Mouse (Mus musculus) hindbrain, embryonic 14.5 days (tissue): ENCODE data around the gene Exoc6b. TPM values are rescaled to one million over a fixed set of nuclear protein-coding genes. Genes with fewer than 3 reads are reported as not detected.

Experiments used
- ATAC-seq: fragments of 200-750 bp; cut with Nextera tagmentation; 2 replicates; pipeline ENCODE4 v1.8.0; 2017; ENCODE audit warnings: moderate number of reproducible peaks, mild to moderate bottlenecking, moderate TSS enrichment, moderate library complexity; ENCODE audit not compliant: low FRiP score
- DNase-seq: peaks from one replicate; pipeline ENCODE4 v3.0.0-alpha.2; 2015; ENCODE audit warnings: low spot score
- H3K27ac ChIP-seq: fragments of 300-500 bp; sonication (generic); 2 replicates; pipeline ENCODE4 v1.5.1; 2014; ENCODE audit warnings: mild to moderate bottlenecking, moderate library complexity
- H3K27me3 ChIP-seq: fragments of 300-500 bp; sonication (generic); 2 replicates; pipeline ENCODE4 v1.6.1; 2014; ENCODE audit warnings: mild to moderate bottlenecking, low read length, mixed read lengths; ENCODE audit not compliant: control insufficient read depth, insufficient read depth
- H3K36me3 ChIP-seq: fragments of 300-500 bp; sonication (generic); replicated peaks from 2 replicates; pipeline ENCODE4 v1.6.1; 2014; ENCODE audit not compliant: control insufficient read depth, insufficient read depth
- H3K4me1 ChIP-seq: fragments of 300-500 bp; sonication (generic); replicated peaks from 2 replicates; pipeline ENCODE4 v1.6.1; 2014; ENCODE audit warnings: antibody characterized with exemption, low read length, mixed read lengths; ENCODE audit not compliant: control insufficient read depth, insufficient read depth
- H3K4me2 ChIP-seq: fragments of 300-500 bp; sonication (generic); replicated peaks from 2 replicates; pipeline ENCODE4 v1.6.1; 2014; ENCODE audit warnings: mild to moderate bottlenecking, moderate library complexity
- H3K4me3 ChIP-seq: fragments of 300-500 bp; sonication (generic); replicated peaks from 2 replicates; pipeline ENCODE4 v1.5.1; 2014; ENCODE audit warnings: mild to moderate bottlenecking, low read length
- H3K9ac ChIP-seq: fragments of 300-500 bp; sonication (generic); 2 replicates; pipeline ENCODE4 v1.6.1; 2014
- H3K9me3 ChIP-seq: fragments of 300-500 bp; sonication (generic); 2 replicates; pipeline ENCODE4 v1.6.1; 2016; ENCODE audit warnings: low read length; ENCODE audit not compliant: control insufficient read depth
- WGBS: fragments of 180-500 bp; shearing (Covaris S2); extraction: QIAGEN DNeasy Blood & Tissue Kit; methylation state at CpG from one replicate; pipeline ENCODE4 v1.1.7; 2014; 5-methylcytosine and 5-hydroxymethylcytosine counted together
- polyA plus RNA-seq: library from polyadenylated mRNA; unstranded; fragments of >200 nt; fragmentation: Nextera tagmentation; extraction: Ambion mirVana; gene quantifications from 2 replicates; pipeline ENCODE4 v1.2.1, GENCODE M21; 2014

The Exoc6b gene
- polyA plus RNA-seq, 1 experiment from 2014 or later: 61.7 TPM

DNA sequence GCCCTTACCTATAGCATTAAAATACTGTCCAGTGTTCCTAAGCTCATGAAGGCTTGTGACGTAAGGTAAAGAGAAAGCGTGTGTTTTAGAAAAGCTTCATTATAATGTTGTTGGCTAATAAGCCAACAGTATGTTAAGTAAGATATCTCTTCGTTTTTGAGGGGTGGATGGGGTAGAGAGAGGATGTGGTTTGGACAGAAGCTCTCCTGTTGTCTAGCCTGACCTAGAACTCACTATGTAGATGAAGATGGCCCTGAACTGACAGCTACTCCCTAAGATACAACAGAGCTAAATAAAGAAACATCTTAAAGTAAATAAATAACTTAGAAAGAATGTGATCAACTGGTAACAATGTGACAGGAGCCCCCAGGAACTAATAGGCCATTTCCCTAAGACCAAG lies 204.7 kb downstream of the Exoc6b start:
- 88% methylated on average over 3 of the region's 3 CpGs for WGBS
- Histone ChIP-seq H3K27ac (no peak overlapping the region), H3K9me3 (no peaks in the 10 kb centered on the region), H3K4me1 (peaks cover 12% of the 10 kb centered on the region), H3K4me3 (no peak overlapping the region), H3K36me3 (no peaks in the 10 kb centered on the region), H3K9ac (no peak overlapping the region), H3K4me2 (no peak overlapping the region), H3K27me3 (no peaks in the 10 kb centered on the region)
- no peak for DNase-seq
- ATAC-seq: no peak

DNA sequence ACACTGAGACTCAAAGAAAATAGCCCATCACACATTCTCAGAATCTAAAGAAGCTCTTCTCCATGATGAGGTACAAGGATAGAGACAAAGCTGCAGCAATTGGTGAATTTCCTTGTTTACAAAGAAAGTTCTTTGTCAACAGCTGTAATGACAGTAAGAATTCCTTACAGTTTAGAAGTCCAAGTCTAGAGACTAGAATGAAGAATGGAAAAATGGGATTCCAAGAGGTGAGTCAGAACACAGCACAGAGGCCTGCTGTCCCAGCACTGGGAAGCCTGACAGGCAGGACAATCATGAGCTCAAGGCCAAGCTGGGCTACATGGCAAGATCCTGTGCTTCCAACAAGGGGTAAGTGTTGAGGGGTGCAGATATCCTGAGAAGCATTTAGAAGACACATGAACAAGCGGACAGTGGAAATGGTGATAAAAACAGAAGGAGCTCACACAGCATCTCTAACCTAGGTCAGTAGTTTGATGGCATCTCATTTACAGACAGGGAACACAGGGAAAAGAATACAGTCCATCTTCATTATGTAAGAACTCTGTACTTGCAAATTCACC lies 205.4 kb downstream of the Exoc6b start:
- WGBS: 97% methylated on average over 1 of the region's 1 CpGs
- H3K27ac ChIP-seq: no peak overlapping the region

DNA sequence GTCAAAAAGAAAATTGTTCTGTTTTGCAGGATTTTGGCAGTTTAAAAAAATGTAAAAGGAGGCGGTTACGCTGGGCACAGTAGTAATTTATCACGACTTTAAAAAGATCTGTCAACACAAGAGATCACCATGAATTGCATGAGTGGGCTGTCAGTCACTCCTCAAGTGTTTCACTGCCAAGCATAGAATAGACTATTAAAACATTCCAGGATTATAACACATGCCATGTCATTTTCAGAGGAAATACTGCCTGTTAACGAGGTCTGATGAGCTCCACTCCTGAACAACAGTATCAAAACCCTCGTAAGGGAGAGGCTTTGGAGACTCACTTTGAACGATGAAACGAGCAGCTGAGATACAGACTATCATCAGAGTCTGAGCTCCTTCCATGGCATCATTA lies 223.6 kb downstream of the Exoc6b start:
- no peak overlapping the region for H3K4me2 ChIP-seq
- DNase-seq (no peak), ATAC-seq (no peak)
- no peak overlapping the region for H3K9ac ChIP-seq
- no peaks in the 10 kb centered on the region for H3K9me3 ChIP-seq
- peaks cover 26% of the 10 kb centered on the region for H3K36me3 ChIP-seq
- no peak overlapping the region for H3K4me3 ChIP-seq
- H3K27me3 ChIP-seq: no peaks in the 10 kb centered on the region
- H3K27ac ChIP-seq: no peak overlapping the region
- no peaks in the 10 kb centered on the region; the same call in 1 of the 2 replicates for H3K4me1 ChIP-seq
- WGBS: 71% methylated on average over 7 of the region's 7 CpGs

More for the DNA sequence above, 205.4 kb downstream of the Exoc6b start:
- no peak overlapping the region for H3K9ac ChIP-seq
- DNase-seq (no peak), ATAC-seq (no peak)
- H3K4me2 ChIP-seq: no peak overlapping the region
- peaks cover 12% of the 10 kb centered on the region for H3K4me1 ChIP-seq
- no peaks in the 10 kb centered on the region for H3K27me3 ChIP-seq
- H3K4me3 ChIP-seq: no peak overlapping the region
- no peaks in the 10 kb centered on the region for H3K9me3 ChIP-seq
- H3K36me3 ChIP-seq: no peaks in the 10 kb centered on the region

DNA sequence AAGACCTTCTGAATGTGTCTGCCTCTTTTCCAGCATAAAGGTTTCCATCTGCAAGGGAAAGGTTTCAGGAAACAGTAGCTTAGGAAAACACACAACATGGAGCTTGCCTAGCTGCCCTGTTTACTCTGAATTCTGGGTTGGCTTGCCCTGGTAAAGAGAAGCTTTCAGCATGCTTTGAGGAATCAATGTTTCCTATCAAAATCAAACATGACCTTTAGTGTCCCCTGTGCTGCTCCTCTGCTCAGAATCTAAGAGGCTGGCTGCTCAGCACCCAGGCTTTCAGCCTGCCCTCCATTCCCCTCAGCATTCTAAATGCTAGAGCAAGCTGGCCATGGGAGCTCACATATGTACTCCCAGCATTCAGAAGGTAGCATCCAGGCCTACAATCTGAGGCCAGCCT lies 228.2 kb downstream of the Exoc6b start:
- ATAC-seq (no peak), DNase-seq (no peak)
- H3K4me1 ChIP-seq: no peaks in the 10 kb centered on the region; the same call in 1 of the 2 replicates
- H3K4me2 ChIP-seq: no peak overlapping the region
- no peaks in the 10 kb centered on the region for H3K27me3 ChIP-seq
- peaks cover 15% of the 10 kb centered on the region for H3K36me3 ChIP-seq
- H3K9me3 ChIP-seq: no peaks in the 10 kb centered on the region
- no peak overlapping the region for H3K9ac ChIP-seq
- no peak overlapping the region for H3K4me3 ChIP-seq
- no peak overlapping the region for H3K27ac ChIP-seq

DNA sequence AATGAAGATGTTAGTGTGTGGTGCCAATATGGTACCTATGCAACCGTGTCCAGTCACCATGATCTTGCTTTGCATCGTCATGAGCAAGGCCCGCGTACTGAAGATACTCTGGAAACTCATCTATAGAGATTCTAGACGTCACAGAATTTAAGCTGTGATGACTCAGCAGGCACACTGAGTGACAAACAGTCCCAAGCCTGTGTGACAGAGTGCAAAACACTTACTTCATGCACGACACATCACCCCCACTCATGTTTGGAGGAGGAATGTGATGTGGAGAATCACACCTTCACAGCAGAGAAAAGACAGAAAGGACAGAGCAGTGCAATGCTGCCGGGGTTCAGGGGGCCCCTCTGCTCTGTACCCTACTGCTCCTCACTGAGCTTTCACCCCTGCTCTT lies 261.8 kb downstream of the Exoc6b start:
- 92% methylated on average over 7 of the region's 7 CpGs for WGBS
- no peaks in the 10 kb centered on the region; the same call in 1 of the 2 replicates for H3K36me3 ChIP-seq
- H3K27me3 ChIP-seq: no peaks in the 10 kb centered on the region
- no peak for DNase-seq
- no peak overlapping the region for H3K4me2 ChIP-seq
- H3K9ac ChIP-seq: no peak overlapping the region
- H3K9me3 ChIP-seq: no peaks in the 10 kb centered on the region
- H3K27ac ChIP-seq: no peak overlapping the region
- no peak for ATAC-seq
- no peak overlapping the region for H3K4me3 ChIP-seq
- no peaks in the 10 kb centered on the region for H3K4me1 ChIP-seq

DNA sequence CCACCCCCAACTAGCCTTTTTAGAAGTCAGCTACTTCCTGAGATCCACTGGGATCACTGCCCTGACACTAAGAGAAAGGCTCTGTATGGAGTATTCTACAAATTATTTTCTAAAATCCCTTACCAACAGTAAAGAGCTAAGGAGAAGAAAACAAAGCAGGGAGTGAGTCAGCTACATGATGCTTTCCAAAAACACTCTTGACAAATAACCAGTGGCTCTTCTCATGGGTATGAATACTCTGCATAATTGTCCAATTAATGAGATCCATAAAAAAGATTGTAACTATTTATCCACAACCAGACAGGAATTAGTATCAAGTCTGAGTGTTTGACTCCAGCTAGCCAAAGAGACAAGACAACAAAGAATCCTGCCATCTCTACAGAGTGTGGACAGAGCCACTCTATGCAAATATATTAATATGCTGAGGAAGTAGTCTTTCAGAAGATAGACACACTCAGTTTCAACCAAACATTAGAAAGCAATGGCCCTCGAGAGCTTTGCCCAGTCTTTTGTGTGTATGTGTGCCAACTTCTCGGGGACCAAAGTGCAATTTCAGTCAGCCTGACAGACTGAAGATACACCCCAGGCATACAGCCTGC lies 263.1 kb downstream of the Exoc6b start:
- H3K27me3 ChIP-seq: no peaks in the 10 kb centered on the region
- ATAC-seq (no peak), DNase-seq (no peak)
- H3K9ac ChIP-seq: no peak overlapping the region
- H3K27ac ChIP-seq: peak overlapping the region; percentile 14; the same call in 1 of the 2 replicates
- no peaks in the 10 kb centered on the region for H3K9me3 ChIP-seq
- no peak overlapping the region for H3K4me3 ChIP-seq
- 48% methylated on average over 2 of the region's 2 CpGs for WGBS
- H3K4me1 ChIP-seq: no peaks in the 10 kb centered on the region
- H3K36me3 ChIP-seq: no peaks in the 10 kb centered on the region
- no peak overlapping the region for H3K4me2 ChIP-seq

DNA sequence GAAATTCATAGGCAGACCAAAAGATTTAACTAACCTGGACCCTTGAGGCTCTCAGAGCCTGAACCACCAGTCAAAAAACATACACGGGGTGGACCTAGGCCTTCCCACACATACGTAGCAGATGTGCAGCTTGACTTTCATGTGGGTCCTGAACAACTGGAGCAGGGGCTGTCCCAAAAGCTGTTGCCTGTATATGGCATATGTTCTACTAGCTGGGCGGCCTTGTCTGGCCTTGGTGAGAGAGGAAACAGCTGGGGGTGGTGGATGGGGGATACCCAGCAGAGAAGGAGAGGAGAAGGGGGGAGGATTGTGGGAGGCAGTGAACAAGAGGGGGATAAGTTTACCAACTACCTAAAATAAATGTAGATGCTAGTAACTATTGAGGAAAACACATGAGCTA lies 270.6 kb downstream of the Exoc6b start:
- H3K4me1 ChIP-seq: no peaks in the 10 kb centered on the region
- no peak for DNase-seq
- no peak overlapping the region for H3K4me2 ChIP-seq
- no peaks in the 10 kb centered on the region for H3K27me3 ChIP-seq
- ATAC-seq: no peak
- H3K27ac ChIP-seq: no peak overlapping the region
- no peaks in the 10 kb centered on the region for H3K9me3 ChIP-seq
- H3K36me3 ChIP-seq: no peaks in the 10 kb centered on the region
- no peak overlapping the region for H3K4me3 ChIP-seq
- no peak overlapping the region for H3K9ac ChIP-seq
- 89% methylated on average over 3 of the region's 3 CpGs for WGBS

DNA sequence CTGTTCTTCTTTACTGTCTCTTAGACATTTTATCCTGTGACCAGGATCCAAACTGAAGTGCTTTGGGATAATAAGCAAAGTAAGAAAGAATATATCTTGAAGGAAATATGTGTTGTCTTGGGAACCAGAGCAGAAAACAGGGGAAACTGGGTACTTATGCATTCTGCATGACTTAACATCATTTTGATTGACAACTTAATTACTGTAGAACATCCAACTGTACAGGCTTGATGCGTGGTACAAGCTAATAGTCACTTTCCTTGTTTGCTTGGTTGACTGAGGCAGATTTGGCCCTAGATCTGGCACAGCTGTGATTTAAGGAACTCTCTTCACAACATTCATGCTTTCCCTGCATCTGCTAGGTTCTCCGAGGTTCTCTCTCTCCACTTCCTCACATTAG lies 285.3 kb downstream of the Exoc6b start:
- DNase-seq (no peak), ATAC-seq (no peak)
- H3K4me1 ChIP-seq: peaks cover 14% of the 10 kb centered on the region
- H3K36me3 ChIP-seq: no peaks in the 10 kb centered on the region
- H3K9ac ChIP-seq: no peak overlapping the region
- no peaks in the 10 kb centered on the region for H3K9me3 ChIP-seq
- no peak overlapping the region for H3K27ac ChIP-seq
- no peaks in the 10 kb centered on the region for H3K27me3 ChIP-seq
- WGBS: 79% methylated on average over 2 of the region's 2 CpGs
- no peak overlapping the region for H3K4me2 ChIP-seq
- no peak overlapping the region for H3K4me3 ChIP-seq

DNA sequence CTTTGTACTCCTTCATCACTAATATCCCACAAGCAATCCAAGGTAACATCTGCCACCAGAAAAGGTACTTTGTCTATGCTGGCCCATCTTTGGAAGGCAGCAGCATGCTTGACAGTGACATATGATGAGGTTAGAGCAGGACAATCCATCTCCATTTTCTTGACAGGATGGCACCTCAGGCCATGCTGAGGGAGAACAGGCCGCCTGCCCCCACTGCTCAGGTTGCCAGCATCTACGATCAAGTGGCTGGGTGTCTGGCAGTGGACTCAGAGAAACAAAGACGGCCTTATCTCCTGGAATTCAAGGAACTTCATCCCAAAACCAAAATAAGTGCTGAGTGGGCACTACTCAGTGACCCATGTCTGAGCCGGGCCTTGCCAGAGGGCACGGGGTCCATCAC lies 289.3 kb downstream of the Exoc6b start:
- no peak overlapping the region for H3K4me2 ChIP-seq
- H3K4me1 ChIP-seq: peaks cover 14% of the 10 kb centered on the region
- no peaks in the 10 kb centered on the region for H3K36me3 ChIP-seq
- peak; percentile 43; the same call in 1 of the 2 replicates for ATAC-seq
- H3K4me3 ChIP-seq: no peak overlapping the region
- no peaks in the 10 kb centered on the region for H3K9me3 ChIP-seq
- no peak for DNase-seq
- H3K9ac ChIP-seq: no peak overlapping the region
- peak overlapping the region; percentile 26; the same call in 1 of the 2 replicates for H3K27ac ChIP-seq
- 47% methylated on average over 5 of the region's 5 CpGs for WGBS
- H3K27me3 ChIP-seq: no peaks in the 10 kb centered on the region

DNA sequence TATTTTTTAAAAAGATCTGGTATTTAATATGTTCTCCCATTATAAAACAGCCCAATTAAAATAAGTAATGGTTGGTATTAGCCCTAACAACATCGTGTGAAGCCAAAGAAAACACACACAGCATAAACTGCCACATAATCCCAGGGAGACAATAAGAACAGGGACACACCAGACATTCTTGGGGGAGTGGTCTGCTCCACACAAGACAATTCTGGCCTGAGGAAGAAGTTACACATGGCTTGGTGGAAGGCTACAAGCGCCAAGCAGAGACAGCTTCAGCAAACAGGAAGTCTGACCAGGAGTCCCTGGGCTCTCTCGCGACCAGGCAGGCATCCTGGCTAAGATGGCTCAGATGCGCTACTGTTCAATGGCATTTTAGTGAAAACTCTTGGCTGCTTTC lies 290.3 kb downstream of the Exoc6b start:
- Histone ChIP-seq H3K9ac (no peak overlapping the region), H3K4me1 (peaks cover 14% of the 10 kb centered on the region), H3K4me2 (no peak overlapping the region), H3K27ac (no peak overlapping the region), H3K4me3 (no peak overlapping the region), H3K27me3 (no peaks in the 10 kb centered on the region), H3K36me3 (no peaks in the 10 kb centered on the region), H3K9me3 (no peaks in the 10 kb centered on the region)
- ATAC-seq: no peak
- WGBS: 70% methylated on average over 5 of the region's 5 CpGs
- DNase-seq: no peak
